Mouse (Mus musculus) C2C12 (cell line): ENCODE data around the gene Ccdc171.
"Not testable (repeated sequence)": the region's sequence is repeated elsewhere in the genome, so short reads cannot be mapped to it uniquely, and the experiment has no call there.

Source experiments
- CEBPB ChIP-seq: IDR thresholded peaks from one replicate; pipeline ENCODE4 v1.6.1; 2011; ENCODE audit warnings: low read depth, mild to moderate bottlenecking, control low read depth, moderate library complexity
- CTCF ChIP-seq: IDR thresholded peaks from one replicate; pipeline ENCODE4 v1.5.1; 2011; ENCODE audit not compliant: control insufficient read depth, insufficient read depth, insufficient read length
- FOSL1 ChIP-seq: IDR thresholded peaks from one replicate; pipeline ENCODE4 v1.8.0; 2011; ENCODE audit warnings: mild to moderate bottlenecking, low read length; ENCODE audit not compliant: poor library complexity, insufficient read depth, severe bottlenecking
- MAX ChIP-seq: IDR thresholded peaks from one replicate; pipeline ENCODE4 v1.6.1; 2011; ENCODE audit warnings: mild to moderate bottlenecking, control low read depth
- MYOD1 ChIP-seq: IDR thresholded peaks from one replicate; pipeline ENCODE4 v1.6.1; 2011; ENCODE audit warnings: low read depth; ENCODE audit not compliant: control insufficient read depth, insufficient read length
- MYOG ChIP-seq: IDR thresholded peaks from one replicate; pipeline ENCODE4 v1.6.1; 2011; ENCODE audit not compliant: control insufficient read depth, insufficient read length; ENCODE audit errors: extremely low read depth
- USF1 ChIP-seq: IDR thresholded peaks from one replicate; pipeline ENCODE4 v1.6.1; 2011; ENCODE audit warnings: low read depth, mild to moderate bottlenecking, control low read depth, moderate library complexity

GRCm38 (mm10) chr4:83497013-83497412 is 28.3 kb upstream of the Ccdc171 start:
- TF ChIP-seq MYOG, CTCF, CEBPB, MYOD1, USF1, MAX, FOSL1: not testable (repeated sequence)
